Mouse (Mus musculus) myocyte (in vitro differentiated cells): ENCODE results near the gene Rnf157. TPM values are rescaled to one million over a fixed set of nuclear protein-coding genes. Genes with fewer than 3 reads are reported as not detected.
"Not testable (repeated sequence)": the region's sequence is repeated elsewhere in the genome, so short reads cannot be mapped to it uniquely, and the experiment has no call there.

Experiments
- H3K27me3 ChIP-seq: one replicate; pipeline ENCODE4 v1.6.1; 2011; ENCODE audit not compliant: control insufficient read depth, insufficient read depth, insufficient read length
- H3K36me3 ChIP-seq: one replicate; pipeline ENCODE4 v1.6.1; 2011; ENCODE audit not compliant: control insufficient read depth, insufficient read depth
- H3K4me2 ChIP-seq: one replicate; pipeline ENCODE4 v1.6.1; 2011; ENCODE audit warnings: low read depth, control low read depth
- H3K4me3 ChIP-seq: one replicate; pipeline ENCODE4 v1.5.1; 2011; ENCODE audit warnings: mild to moderate bottlenecking, control low read depth, moderate library complexity
- H3K79me2 ChIP-seq: one replicate; pipeline ENCODE4 v1.6.1; 2011; ENCODE audit not compliant: control insufficient read depth, insufficient read depth
- H3ac ChIP-seq: one replicate; pipeline ENCODE4 v1.6.1; 2011; ENCODE audit not compliant: control insufficient read depth, insufficient read length
- CEBPB ChIP-seq: IDR thresholded peaks from 2 replicates; pipeline ENCODE4 v1.6.1; 2011; ENCODE audit warnings: mild to moderate bottlenecking, moderate library complexity; ENCODE audit not compliant: poor library complexity, insufficient read depth, severe bottlenecking
- E2F4 ChIP-seq: IDR thresholded peaks from one replicate; pipeline ENCODE4 v1.6.1; 2011; ENCODE audit warnings: mild to moderate bottlenecking, control low read depth, moderate library complexity; ENCODE audit not compliant: insufficient read depth
- MAX ChIP-seq: IDR thresholded peaks from one replicate; pipeline ENCODE4 v1.6.1; 2011; ENCODE audit warnings: low read depth, mild to moderate bottlenecking, control low read depth
- MYOD1 ChIP-seq, 3 experiments: IDR thresholded peaks; one replicate each; pipeline ENCODE4 v1.6.1; 2011; ENCODE audit warnings: control low read depth in 2 of 3, low read depth in 2 of 3, mild to moderate bottlenecking in 2 of 3, moderate library complexity in 1 of 3; ENCODE audit not compliant: insufficient read length in 2 of 3, control insufficient read depth in 1 of 3
- MYOG ChIP-seq, 3 experiments: IDR thresholded peaks; one replicate each; pipeline ENCODE4 v1.6.1; 2011; ENCODE audit warnings: control low read depth in 2 of 3, low read depth in 2 of 3, mild to moderate bottlenecking in 2 of 3; ENCODE audit not compliant: insufficient read length in 2 of 3, control insufficient read depth in 1 of 3, insufficient read depth in 1 of 3
- POLR2A ChIP-seq: IDR thresholded peaks from one replicate; pipeline ENCODE4 v1.6.1; 2011; ENCODE audit warnings: low read depth, mild to moderate bottlenecking, control low read depth, moderate library complexity; ENCODE audit not compliant: insufficient read length
- POLR2AphosphoS2 ChIP-seq: IDR thresholded peaks from one replicate; pipeline ENCODE4 v1.6.1; 2011; ENCODE audit warnings: low read depth, control low read depth; ENCODE audit not compliant: insufficient read length
- REST ChIP-seq: IDR thresholded peaks from one replicate; pipeline ENCODE4 v1.6.1; 2011; ENCODE audit warnings: mild to moderate bottlenecking, control low read depth, moderate library complexity; ENCODE audit not compliant: insufficient read depth, insufficient read length
- SRF ChIP-seq: IDR thresholded peaks from one replicate; pipeline ENCODE4 v1.6.1; 2011; ENCODE audit warnings: low read depth; ENCODE audit not compliant: control insufficient read depth, insufficient read length
- TCF12 ChIP-seq: IDR thresholded peaks from one replicate; pipeline ENCODE4 v1.6.1; 2011; ENCODE audit warnings: mild to moderate bottlenecking, control low read depth; ENCODE audit not compliant: poor library complexity, insufficient read depth, severe bottlenecking
- TCF3 ChIP-seq: IDR thresholded peaks from one replicate; pipeline ENCODE4 v1.6.1; 2011; ENCODE audit warnings: low read depth, control low read depth; ENCODE audit not compliant: insufficient read length
- USF1 ChIP-seq: IDR thresholded peaks from one replicate; pipeline ENCODE4 v1.6.1; 2011; ENCODE audit warnings: low read depth, mild to moderate bottlenecking, control low read depth, moderate library complexity
- polyA plus RNA-seq: library from polyadenylated mRNA; unstranded; fragments of >200 nt; fragmentation: generic; extraction: Trizol; gene quantifications from one replicate; pipeline ENCODE4 v1.2.1, GENCODE M21; 2012; ENCODE audit warnings: missing spikeins

Gene Rnf157
- polyA plus RNA-seq, 1 experiment, result 15.2 TPM

- H3K4me3 ChIP-seq, result peak overlapping the region; percentile 26
- TF ChIP-seq E2F4 (no peak), TCF3 (no peak), POLR2AphosphoS2 (no peak), MYOG (IDR thresholded peaks at IDR 0.05; ENCODE audit: control insufficient read depth in 1 of 3, insufficient read depth in 1 of 3, insufficient read length in 2 of 3, low read depth in 2 of 3) (no peak), CEBPB (no peak), TCF12 (no peak), POLR2A (no peak), MAX (no peak), SRF (no peak), MYOD1 (IDR thresholded peaks at IDR 0.05; ENCODE audit: control insufficient read depth in 1 of 3, insufficient read length in 2 of 3, low read depth in 2 of 3) (no peak), USF1 (no peak), REST (no peak)
- peaks cover 8% of the 10 kb centered on the region for H3K79me2 ChIP-seq
- H3K27me3 ChIP-seq, result no peaks in the 10 kb centered on the region
- no peak overlapping the region for H3ac ChIP-seq
- H3K36me3 ChIP-seq, result no peaks in the 10 kb centered on the region
- peak overlapping the region; percentile 88 for H3K4me2 ChIP-seq
Observed at GRCm38 (mm10) chr11:116411582-116411981, 1.2 kb downstream of the Rnf157 start.

DNA sequence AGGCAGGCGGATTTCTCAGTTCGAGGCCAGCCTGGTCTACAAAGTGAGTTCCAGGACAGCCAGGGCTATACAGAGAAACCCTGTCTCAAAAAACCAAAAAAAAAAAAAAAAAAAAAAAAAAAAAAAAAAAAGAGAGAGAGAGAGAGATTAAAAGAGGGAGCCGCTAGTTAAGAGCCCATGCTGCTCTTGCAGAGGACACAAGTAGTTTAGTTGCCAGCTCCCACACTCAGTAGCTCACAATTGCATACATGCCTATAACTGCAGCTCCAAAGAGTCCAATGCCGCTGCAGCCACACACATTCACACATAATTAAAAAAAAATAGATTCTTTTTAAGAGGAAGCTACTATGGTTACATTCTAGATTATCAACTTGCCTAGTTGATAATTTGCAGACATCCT is 2.4 kb downstream of the Rnf157 start:
- not testable (repeated sequence) for H3K4me2 ChIP-seq, H3K79me2 ChIP-seq, H3K36me3 ChIP-seq, H3ac ChIP-seq, H3K4me3 ChIP-seq, H3K27me3 ChIP-seq

- Histone ChIP-seq H3K27me3 (no peaks in the 10 kb centered on the region), H3K4me3 (no peak overlapping the region), H3K36me3 (no peaks in the 10 kb centered on the region), H3ac (no peak overlapping the region), H3K4me2 (no peak overlapping the region), H3K79me2 (peaks cover 8% of the 10 kb centered on the region)
- no peak for TF ChIP-seq E2F4
- TF ChIP-seq TCF3, result no peak
Observed at GRCm38 (mm10) chr11:116409008-116409407, 3.8 kb downstream of the Rnf157 start.

DNA sequence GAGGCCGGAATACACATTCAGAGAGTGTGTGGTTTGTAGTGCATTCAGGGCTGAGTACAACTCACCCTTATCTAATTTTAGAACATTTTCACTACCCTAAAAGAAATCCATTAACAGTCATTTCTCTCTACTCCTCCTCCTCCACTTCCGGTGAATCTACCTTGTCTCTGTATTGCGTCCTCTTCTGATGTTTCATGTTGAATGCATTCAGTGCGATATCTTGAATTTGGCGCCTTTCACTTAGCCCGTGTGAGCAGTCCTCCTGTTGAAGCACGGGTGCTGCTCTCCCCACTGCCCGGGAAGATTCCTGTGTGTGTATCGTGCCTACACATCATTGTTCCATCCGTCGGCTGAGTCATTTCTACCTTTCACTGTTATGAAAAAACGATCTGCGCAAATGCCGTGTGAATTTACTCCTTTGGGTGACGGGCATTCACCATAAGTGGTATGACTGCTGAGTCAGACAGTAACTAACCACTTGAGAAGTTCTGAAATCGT is 6.6 kb downstream of the Rnf157 start:
- no peaks in the 10 kb centered on the region for H3K36me3 ChIP-seq
- TF ChIP-seq MYOD1 (IDR thresholded peaks at IDR 0.05; ENCODE audit: control insufficient read depth in 1 of 3, insufficient read length in 2 of 3, low read depth in 2 of 3) (no peak), SRF (no peak), REST (no peak), MAX (no peak), TCF3 (no peak), MYOG (IDR thresholded peaks at IDR 0.05; ENCODE audit: control insufficient read depth in 1 of 3, insufficient read depth in 1 of 3, insufficient read length in 2 of 3, low read depth in 2 of 3) (no peak)
- H3K79me2 ChIP-seq, result no peaks in the 10 kb centered on the region

DNA sequence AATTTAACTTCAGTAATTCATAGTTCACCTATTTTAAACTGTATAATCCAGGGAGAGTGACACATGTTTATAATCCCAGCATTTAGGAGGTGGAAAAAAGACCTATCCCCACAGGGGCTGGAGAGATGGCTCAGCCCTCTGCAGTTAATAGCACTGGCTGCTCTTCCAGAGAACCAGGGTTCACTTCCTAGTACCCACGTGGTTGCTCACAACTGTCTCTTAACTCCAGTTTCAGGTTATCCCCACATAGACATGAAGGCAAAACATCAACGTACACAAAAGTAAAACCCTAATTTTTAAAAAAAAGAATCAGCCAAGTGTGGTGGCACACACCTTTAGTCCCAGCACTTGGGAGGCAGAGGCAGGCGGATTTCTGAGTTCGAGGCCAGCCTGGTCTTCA is 7.2 kb downstream of the Rnf157 start:
- Histone ChIP-seq H3K4me3 (no peak overlapping the region), H3K36me3 (no peaks in the 10 kb centered on the region), H3K79me2 (no peaks in the 10 kb centered on the region), H3K27me3 (no peaks in the 10 kb centered on the region), H3ac (no peak overlapping the region), H3K4me2 (no peak overlapping the region)
- TF ChIP-seq POLR2A, result no peak
- no peak for TF ChIP-seq MYOG (IDR thresholded peaks at IDR 0.05; ENCODE audit: control insufficient read depth in 1 of 3, insufficient read depth in 1 of 3, insufficient read length in 2 of 3, low read depth in 2 of 3)
- TF ChIP-seq MAX, result no peak
- TF ChIP-seq REST, result no peak
- no peak for TF ChIP-seq POLR2AphosphoS2
- no peak for TF ChIP-seq TCF12
- TF ChIP-seq USF1, result no peak
- no peak for TF ChIP-seq MYOD1 (IDR thresholded peaks at IDR 0.05; ENCODE audit: control insufficient read depth in 1 of 3, insufficient read length in 2 of 3, low read depth in 2 of 3)
- TF ChIP-seq E2F4, result no peak
- TF ChIP-seq TCF3, result no peak
- no peak for TF ChIP-seq CEBPB
- no peak for TF ChIP-seq SRF

More for the DNA sequence above, 6.6 kb downstream of the Rnf157 start:
- Histone ChIP-seq H3K4me3 (no peak overlapping the region), H3ac (no peak overlapping the region), H3K4me2 (no peak overlapping the region), H3K27me3 (no peaks in the 10 kb centered on the region)

DNA sequence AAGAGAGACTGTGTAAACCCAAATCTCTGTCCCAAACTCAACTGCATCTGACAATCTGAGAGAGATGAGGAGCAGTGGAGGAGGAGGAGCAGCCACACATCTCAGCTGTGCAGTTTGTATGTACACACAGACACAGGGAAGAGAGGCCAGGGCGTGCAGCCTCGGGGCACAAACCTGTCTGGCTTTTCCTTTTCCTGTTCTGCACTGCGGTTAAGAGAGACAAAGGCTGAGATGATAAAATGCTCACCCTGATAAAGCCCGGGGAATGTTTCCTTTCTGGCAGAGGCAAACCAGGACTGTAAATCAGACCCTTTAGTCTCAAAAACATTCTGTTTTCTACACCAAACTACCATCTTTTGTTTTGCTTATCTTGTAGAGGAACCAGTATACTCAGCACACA is 12.3 kb downstream of the Rnf157 start:
- Histone ChIP-seq H3K4me2 (no peak overlapping the region), H3ac (no peak overlapping the region), H3K4me3 (no peak overlapping the region), H3K36me3 (no peaks in the 10 kb centered on the region), H3K79me2 (no peaks in the 10 kb centered on the region), H3K27me3 (no peaks in the 10 kb centered on the region)
- TF ChIP-seq SRF, result no peak
- no peak for TF ChIP-seq USF1
- TF ChIP-seq TCF12, result no peak
- no peak for TF ChIP-seq MYOG (IDR thresholded peaks at IDR 0.05; ENCODE audit: control insufficient read depth in 1 of 3, insufficient read depth in 1 of 3, insufficient read length in 2 of 3, low read depth in 2 of 3)
